Mouse (Mus musculus) erythroblast, embryonic 14.5 days (primary cell): Measurements from ENCODE around the gene Vamp2. TPM values are rescaled to one million over a fixed set of nuclear protein-coding genes. Genes with fewer than 3 reads are reported as not detected.

Experiments
- H3K27me3 ChIP-seq: 2 replicates; pipeline ENCODE4 v1.6.1; 2012; ENCODE audit warnings: inconsistent platforms; ENCODE audit not compliant: control insufficient read depth
- H3K36me3 ChIP-seq: 2 replicates; pipeline ENCODE4 v1.6.1; 2012; ENCODE audit warnings: mild to moderate bottlenecking, inconsistent platforms; ENCODE audit not compliant: control insufficient read depth
- H3K4me1 ChIP-seq: 2 replicates; pipeline ENCODE4 v1.6.1; 2012; ENCODE audit warnings: inconsistent platforms; ENCODE audit not compliant: control insufficient read depth
- H3K4me3 ChIP-seq: replicated peaks from 2 replicates; pipeline ENCODE3; 2012; ENCODE audit warnings: moderate library complexity, mild to moderate bottlenecking, inconsistent platforms
- H3K9me3 ChIP-seq: 2 replicates; pipeline ENCODE4 v1.6.1; 2012; ENCODE audit warnings: low read length, inconsistent platforms, mixed read lengths; ENCODE audit not compliant: control insufficient read depth
- GATA1 ChIP-seq: IDR thresholded peaks from 2 replicates; pipeline ENCODE4 v1.6.1; 2012; ENCODE audit warnings: low read length, inconsistent platforms, mixed read lengths
- TAL1 ChIP-seq: IDR thresholded peaks from 3 replicates; pipeline ENCODE4 v1.6.1; 2012; ENCODE audit warnings: low read length, inconsistent platforms, mixed read lengths
- polyA plus RNA-seq: library from polyadenylated mRNA; stranded (reverse); fragments of >175 nt; gene quantifications from 2 replicates; pipeline ENCODE4 v1.2.3, GENCODE M21; 2012

The Vamp2 gene
- polyA plus RNA-seq, 1 experiment, result 7.9 TPM

GRCm38 (mm10) chr11:69094697-69095429 lies 6.6 kb downstream of the Vamp2 start, which contains the start of gene Per1:
Gene Per1, plus strand, starts transcription at chr11:69095217.
- peaks cover 92% of the 10 kb centered on the region for H3K4me1 ChIP-seq
- no peaks in the 10 kb centered on the region for H3K9me3 ChIP-seq
- H3K4me3 ChIP-seq, result peak within 1 kb of the TSS; percentile 65
- no peak for TF ChIP-seq TAL1
- no peaks in the 10 kb centered on the region for H3K27me3 ChIP-seq
- peaks cover 31% of the 10 kb centered on the region for H3K36me3 ChIP-seq

- TF ChIP-seq GATA1, result no peak
- no peak for TF ChIP-seq TAL1
- Histone ChIP-seq H3K4me3 (peak overlapping the region; percentile 65), H3K4me1 (peaks cover 92% of the 10 kb centered on the region), H3K27me3 (no peaks in the 10 kb centered on the region), H3K36me3 (peaks cover 25% of the 10 kb centered on the region), H3K9me3 (no peaks in the 10 kb centered on the region)
These were observed 7.4 kb downstream of the Vamp2 start for GRCm38 (mm10) chr11:69095511-69096231.

- Histone ChIP-seq H3K4me3 (peak overlapping the region; percentile 65), H3K9me3 (no peaks in the 10 kb centered on the region), H3K4me1 (peaks cover 86% of the 10 kb centered on the region), H3K27me3 (no peaks in the 10 kb centered on the region), H3K36me3 (peaks cover 25% of the 10 kb centered on the region)
- TF ChIP-seq GATA1 (no peak), TAL1 (no peak)
These were observed 8.2 kb downstream of the Vamp2 start for GRCm38 (mm10) chr11:69096360-69096986.

DNA sequence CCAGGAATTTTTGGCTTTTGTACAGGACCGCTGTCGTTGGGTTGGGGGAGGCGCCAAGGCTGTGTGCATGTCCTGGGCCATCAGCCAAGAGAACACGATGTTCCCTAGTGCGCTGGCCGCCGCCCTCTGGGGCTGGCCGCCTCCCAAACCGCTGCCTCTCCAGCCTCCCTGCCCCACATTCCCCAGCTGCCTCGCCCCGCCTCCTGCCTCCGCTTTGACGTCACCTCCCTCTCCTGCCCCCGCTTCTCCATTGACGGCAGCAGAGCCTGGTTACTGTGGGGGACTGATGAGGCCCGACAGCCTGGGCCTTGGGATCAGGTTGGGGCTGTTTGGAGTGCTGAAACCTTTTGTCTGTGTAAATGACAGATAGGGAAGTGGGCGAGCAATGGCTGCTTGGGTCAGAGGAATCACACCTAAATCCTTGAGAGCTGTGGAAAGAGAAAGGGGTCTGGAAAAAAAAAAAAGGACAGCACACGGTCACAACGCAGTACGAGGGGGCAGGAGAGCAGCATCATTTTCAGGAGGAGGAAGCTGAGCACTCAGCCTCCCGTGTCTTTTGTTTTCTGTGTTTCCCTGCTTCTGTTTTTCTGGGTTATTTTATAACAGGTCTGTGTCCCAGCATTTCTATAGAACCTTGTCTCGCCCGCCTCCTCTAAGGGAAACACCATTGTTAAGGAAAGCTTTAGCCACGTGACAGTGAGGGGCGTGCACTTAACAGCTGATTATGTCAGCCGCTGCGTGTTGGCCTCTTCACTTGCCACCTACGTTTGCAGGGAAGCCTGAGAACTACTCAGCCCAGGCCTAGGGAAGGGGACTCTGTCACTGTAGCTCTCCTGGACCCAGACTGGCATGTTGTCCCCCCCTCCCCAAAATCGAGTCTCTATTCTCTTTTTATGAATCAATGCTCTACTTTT lies 9.0 kb downstream of the Vamp2 start:
- peak overlapping the region; percentile 65 for H3K4me3 ChIP-seq
- H3K9me3 ChIP-seq, result no peaks in the 10 kb centered on the region
- peaks cover 79% of the 10 kb centered on the region for H3K4me1 ChIP-seq
- peaks cover 25% of the 10 kb centered on the region for H3K36me3 ChIP-seq
- TF ChIP-seq TAL1, result no peak
- no peak for TF ChIP-seq GATA1
- H3K27me3 ChIP-seq, result no peaks in the 10 kb centered on the region

DNA sequence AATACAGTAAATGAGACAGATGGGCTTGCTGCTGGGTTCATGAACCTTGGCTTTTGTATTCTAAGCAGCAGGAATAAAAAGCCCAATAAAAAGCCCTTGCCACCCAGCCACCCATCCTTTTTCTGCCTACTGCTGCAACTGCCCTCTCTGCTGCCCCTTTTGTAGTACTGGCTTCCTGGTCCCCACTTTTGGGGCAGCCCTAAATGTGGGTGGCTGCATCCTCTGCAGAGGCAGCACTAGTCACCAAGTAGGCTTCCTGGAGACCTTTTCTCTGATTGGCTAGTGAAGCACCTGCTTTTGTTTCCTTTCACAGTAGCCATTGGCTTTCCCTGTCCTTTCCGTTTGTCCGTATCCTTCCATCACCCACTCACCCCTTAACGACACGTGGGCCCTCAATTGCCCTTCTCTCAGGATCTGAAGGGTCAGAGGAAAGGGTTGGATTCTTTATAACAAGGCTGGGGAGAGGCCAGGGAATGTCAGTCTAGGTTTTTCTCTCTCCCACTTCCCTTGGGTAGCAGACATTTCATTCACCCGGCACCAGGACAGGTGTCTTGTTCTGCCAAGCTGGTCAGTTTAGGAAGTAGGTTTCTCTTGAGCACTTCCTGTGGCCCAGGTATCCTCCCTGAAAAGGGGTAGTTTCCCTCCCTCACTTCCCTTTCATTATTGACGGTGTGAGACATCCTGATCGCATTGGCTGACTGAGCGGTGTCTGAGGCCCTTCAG lies 9.9 kb downstream of the Vamp2 start:
- no peaks in the 10 kb centered on the region for H3K9me3 ChIP-seq
- peaks cover 28% of the 10 kb centered on the region for H3K36me3 ChIP-seq
- peak overlapping the region; percentile 65 for H3K4me3 ChIP-seq
- no peaks in the 10 kb centered on the region for H3K27me3 ChIP-seq
- peaks cover 73% of the 10 kb centered on the region for H3K4me1 ChIP-seq
- TF ChIP-seq GATA1, result no peak
- TF ChIP-seq TAL1, result no peak

DNA sequence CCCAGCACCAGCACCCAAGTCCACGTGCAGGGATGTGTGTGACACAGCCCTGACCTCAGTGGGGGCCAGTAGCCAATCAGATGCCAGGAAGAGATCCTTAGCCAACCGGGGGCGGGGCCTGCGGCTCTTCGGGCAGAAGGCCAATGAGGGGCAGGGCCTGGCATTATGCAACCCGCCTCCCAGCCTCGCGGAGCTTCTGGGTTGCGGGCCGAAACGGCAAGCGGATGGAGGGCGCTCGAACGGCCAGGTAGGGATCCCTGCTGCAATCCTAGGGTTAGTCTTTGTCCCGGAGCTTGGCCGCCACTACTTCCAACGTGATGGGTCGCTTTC lies 10.4 kb downstream of the Vamp2 start:
- peaks cover 33% of the 10 kb centered on the region for H3K36me3 ChIP-seq
- no peak for TF ChIP-seq TAL1
- TF ChIP-seq GATA1, result no peak
- H3K9me3 ChIP-seq, result no peaks in the 10 kb centered on the region
- H3K27me3 ChIP-seq, result no peaks in the 10 kb centered on the region
- H3K4me3 ChIP-seq, result peak overlapping the region; percentile 65
- H3K4me1 ChIP-seq, result peaks cover 70% of the 10 kb centered on the region

DNA sequence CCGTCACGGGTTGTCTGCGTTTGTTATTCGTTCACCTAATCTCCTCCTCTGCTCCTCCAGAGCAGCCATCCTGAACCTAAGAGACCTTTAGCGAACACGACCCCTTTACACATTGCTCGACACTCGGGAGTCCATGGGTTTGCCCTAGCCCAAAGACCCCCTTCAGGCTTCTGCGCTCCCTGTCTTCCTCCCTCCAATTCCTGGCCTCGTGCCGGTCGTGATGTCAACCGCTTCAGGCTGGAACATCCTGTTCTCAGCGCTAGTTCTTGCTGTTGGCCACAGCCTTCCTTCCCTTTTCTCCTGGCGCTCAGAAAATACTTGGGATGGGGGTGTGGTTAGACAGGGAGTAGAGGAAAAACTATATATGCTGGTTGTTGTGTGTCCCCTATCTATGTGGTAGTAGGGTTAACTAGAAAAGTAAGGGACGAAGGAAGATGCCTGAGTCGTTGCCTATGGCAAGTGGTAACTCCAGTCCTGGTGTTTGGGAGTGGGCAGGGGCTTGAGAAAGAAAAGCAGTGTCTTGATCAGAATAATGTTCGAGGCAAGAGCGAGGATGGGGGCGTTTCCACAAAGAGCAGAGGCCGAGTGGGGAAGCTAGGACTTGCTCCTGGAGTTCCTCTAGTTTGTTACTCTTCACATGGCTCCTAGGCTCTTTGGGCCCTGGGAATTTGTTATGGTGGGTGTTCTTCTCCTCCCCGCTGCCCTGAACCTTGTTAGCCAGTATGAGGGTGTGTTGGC lies 11.1 kb downstream of the Vamp2 start:
- H3K9me3 ChIP-seq, result no peaks in the 10 kb centered on the region
- TF ChIP-seq GATA1, result no peak
- no peak for TF ChIP-seq TAL1
- no peaks in the 10 kb centered on the region for H3K27me3 ChIP-seq
- H3K36me3 ChIP-seq, result peaks cover 39% of the 10 kb centered on the region
- H3K4me1 ChIP-seq, result peaks cover 65% of the 10 kb centered on the region
- peak overlapping the region; percentile 65 for H3K4me3 ChIP-seq

DNA sequence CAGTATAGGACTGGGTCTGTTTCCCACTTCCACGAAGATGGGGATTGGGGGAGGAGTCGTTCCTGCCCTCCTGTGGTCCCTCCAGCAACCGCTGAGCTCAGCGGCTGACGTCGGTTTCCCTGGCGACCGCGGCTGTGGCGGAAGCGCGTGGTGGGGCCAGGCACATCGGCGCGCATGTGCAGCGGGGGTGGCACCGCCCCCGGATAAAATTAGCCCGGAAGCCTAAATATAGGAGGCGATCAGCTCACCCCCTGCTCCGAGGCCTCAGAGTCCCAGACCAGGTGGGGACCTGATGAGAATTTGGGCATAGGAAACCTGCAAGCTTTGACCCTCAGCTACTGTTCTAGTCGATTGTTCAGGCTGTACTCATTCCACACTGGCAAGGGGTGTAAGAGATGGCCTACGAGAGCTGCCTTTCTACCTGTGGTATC lies 11.6 kb downstream of the Vamp2 start:
- H3K27me3 ChIP-seq, result no peaks in the 10 kb centered on the region
- H3K36me3 ChIP-seq, result peaks cover 45% of the 10 kb centered on the region
- H3K4me3 ChIP-seq, result peak overlapping the region; percentile 65
- no peak for TF ChIP-seq TAL1
- no peak for TF ChIP-seq GATA1
- no peaks in the 10 kb centered on the region for H3K9me3 ChIP-seq
- H3K4me1 ChIP-seq, result peaks cover 59% of the 10 kb centered on the region
